Mouse (Mus musculus) hindlimb bud, embryonic 11.5 days (tissue): ENCODE results near the gene Llcfc1.

ENCODE experiments used
- DNase-seq: peaks from one replicate; pipeline ENCODE4 v3.0.0-alpha.2; 2012; ENCODE audit warnings: low read depth, low spot score; ENCODE audit errors: extremely low spot score

Gene Llcfc1

GRCm38 (mm10) chr6:41684131-41684530 lies at the start of gene Llcfc1:
TSS of gene Llcfc1 (plus strand) at chr6:41684431.
- DNase-seq = no peak

- DNase-seq = no peak
Observed at GRCm38 (mm10) chr6:41635211-41635610, 49.0 kb upstream of the Llcfc1 start.

GRCm38 (mm10) chr6:41636178-41636577 lies 48.1 kb upstream of the Llcfc1 start, which contains the start of gene Trpv6:
TSS of gene Trpv6 (minus strand) at chr6:41636405.
- DNase-seq = no peak

DNA sequence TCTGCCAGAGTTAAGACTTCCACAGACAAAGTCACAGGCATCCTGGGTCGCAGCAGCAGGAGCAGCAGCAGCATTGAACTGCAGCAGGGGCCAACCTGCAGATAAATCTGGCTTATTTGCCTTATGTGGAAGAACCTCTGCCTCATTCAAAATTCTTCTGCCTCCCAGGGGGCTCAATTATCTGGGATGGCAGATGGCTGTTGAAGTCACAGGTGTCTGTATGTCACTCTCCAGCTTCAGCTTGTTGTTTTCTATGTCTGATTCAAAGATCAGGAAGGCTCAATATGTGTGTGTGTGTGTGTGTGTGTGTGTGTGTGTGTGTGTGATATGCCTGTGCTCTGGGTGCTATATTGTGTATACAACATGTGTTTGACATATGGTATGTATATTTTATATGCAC lies 46.8 kb upstream of the Llcfc1 start:
- no peak for DNase-seq

DNA sequence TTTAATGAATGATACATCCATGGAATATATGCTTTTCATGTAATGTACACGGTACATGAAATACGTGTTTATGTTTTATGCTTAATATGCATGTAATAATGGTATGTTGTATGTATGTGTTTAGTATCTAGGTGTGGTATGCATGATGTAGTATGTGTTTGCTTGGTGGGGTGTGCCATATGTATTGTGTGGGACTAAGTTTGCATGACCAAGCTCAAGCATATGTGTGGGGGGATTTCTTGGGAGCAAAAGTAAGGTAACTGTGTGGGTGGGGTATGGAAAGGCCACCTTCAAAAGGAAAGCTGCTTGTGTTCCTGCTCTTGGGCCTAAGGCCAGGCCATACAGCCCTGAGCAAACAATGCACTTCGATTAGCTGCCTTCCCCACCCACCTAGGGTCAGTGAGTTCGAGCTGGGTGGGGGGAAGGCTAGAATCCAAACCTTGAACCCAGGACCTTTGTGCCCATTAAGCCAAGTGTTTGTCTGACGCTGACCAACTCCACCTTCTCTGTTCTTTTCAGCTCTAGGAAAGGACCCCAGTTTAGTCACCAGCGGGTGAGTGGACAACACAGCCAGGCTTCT lies 46.2 kb upstream of the Llcfc1 start:
- no peak for DNase-seq

DNA sequence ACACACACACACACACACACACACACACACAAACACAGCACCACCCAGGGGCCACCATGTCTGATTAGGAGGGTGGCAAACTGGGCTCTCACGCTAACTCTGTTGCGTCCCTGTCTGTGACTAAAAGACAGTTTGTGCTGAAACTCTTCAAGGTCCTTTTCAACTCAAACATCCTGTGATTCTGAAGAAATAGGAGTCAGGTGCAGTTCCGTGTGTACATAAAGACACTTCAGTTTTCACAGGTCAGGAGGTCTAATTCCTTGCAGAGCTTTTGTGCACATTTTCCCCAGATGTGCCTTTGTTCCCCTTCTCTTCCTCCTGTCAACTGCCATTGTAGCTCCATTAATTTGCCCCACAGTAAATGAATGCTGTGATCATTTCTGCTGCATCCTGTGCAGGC lies 43.8 kb upstream of the Llcfc1 start:
- DNase-seq = no peak

- DNase-seq = no peak
Observed at GRCm38 (mm10) chr6:41641173-41641866, 42.9 kb upstream of the Llcfc1 start.

DNA sequence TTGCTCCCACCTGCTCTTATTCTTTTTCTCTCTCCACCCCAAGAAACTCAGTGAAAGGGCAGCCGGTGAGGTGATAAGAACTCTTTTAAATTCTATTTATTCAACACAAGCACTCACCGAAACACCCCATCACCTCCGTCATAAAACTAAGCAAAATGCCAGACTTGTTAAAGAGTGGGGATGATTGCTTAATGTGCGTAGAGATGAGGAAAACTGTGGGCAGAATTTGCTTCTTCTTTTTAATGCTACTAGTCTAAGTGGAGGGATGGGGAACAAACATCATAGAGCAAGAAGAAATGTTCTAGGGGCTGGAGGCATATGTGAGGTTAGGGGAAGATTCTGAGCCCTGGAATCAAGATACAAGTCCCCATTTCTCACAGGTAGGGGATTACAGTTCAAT lies 41.5 kb upstream of the Llcfc1 start:
- DNase-seq = no peak

DNA sequence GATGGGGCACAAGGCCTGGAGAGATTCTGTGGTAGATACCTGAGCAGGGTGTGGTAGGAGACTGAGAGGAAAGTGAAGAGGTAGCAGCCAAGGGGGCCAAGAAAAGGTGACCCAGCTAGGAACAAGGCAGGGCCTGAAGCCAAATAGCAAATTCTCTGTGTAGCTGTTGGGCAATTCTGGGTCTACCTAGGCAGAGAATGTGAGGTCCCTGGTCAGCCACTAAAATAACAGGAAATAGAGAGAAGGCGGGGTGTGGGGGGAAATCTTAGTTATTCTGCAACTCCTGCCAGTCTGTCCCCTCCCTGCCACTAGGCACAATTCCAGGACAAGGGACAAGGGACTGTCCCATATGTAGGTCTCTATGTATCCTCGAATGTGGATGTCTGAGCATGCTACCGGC lies 41.0 kb upstream of the Llcfc1 start:
- no peak for DNase-seq

- DNase-seq = no peak
Observed at GRCm38 (mm10) chr6:41646220-41646619, 38.0 kb upstream of the Llcfc1 start.

DNA sequence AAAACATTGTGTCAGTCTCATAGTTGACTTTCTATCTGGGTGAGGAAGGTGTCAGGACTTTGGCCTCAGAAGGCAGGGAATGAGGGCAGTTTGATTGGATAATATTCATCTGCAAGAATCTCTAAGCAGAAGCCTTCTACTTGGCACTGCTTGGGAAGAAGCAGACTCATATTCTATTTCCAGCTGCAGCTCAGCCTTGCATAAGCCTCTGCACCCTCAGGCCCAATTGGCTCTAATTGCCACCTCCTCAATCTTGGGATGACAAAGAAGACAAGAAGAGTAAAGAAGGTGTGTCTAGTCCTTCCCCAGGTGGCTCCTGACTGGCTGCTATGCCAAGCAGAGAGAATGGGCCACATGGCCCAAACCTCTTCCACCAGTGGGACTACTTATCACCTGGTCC lies 37.6 kb upstream of the Llcfc1 start:
- no peak for DNase-seq

DNA sequence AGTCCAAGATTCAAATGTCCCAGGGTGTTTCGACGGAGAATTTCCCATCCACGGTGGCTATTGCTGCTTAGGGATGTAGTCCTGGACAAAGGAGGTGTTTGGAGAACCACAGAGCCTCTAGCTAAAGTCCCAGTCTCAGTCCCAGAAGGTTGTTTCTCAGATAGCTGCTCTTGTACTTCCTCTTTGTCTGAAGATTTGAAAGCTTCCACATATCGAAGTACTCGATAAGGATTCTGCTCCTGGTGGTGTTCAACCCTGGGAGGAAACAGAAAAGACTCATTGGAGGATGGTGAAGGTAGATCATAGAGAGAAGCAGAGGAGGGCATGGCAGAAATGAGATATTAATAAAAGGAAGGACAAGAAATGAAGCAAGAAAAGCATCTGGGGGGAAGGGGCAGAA lies 31.1 kb upstream of the Llcfc1 start:
- DNase-seq = no peak

- no peak for DNase-seq
Observed at GRCm38 (mm10) chr6:41654648-41655047, 29.6 kb upstream of the Llcfc1 start.

DNA sequence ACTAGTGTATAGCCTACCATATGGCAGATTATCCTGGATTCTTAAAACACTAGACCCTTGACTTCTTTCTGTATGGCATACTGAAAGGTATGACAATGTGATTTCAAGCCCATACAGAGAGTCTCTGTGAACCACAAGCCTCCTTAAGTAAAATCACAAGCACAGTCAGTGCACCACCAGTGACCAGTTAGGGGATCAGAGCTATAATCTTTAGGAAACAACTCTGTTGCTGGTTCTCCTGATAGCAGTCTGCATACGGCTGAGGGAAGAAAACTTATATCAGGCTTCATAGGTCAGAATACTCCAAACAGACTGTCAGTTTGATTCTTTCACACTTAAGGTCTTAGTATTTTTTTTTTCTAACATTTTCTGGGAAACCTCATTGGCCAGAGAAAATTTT lies 25.7 kb upstream of the Llcfc1 start:
- DNase-seq = no peak

DNA sequence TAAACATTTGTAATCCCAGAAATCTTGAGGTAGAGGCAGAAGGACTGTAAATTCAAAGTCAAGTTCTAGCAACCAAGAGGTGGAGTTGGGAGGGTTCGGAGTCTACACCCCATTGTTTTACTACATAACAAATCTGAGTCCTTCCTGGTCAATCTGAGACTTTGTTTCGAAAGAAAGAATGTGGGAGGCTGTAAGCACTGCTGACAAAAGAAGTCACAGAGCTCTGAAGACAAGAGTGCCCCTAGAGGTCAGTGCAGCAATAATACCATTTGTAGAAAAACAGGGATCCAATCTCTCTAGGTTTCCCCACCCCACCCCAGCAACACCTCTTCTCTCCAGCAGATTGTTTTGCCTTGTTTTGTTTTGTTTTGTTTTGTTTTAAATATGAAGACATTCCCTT lies 21.9 kb upstream of the Llcfc1 start:
- no peak for DNase-seq

DNA sequence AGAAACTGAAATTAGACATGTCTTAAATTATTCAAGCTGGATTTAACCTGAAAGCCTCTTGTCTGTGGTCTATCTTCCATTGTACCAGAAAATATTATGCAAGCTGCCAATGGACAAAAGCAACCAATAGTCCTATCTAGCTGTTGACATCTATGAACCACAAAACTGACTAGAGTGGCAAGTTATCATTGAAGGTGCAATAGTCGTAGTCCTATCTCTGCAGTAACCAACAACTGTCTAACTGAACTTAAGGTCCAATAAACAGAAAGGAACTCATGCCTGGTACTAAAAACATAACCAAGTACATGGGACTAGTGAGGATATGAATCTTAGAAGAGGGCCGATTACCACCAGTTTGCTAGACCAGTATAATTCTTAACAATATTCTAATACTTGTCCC lies 7.7 kb upstream of the Llcfc1 start:
- DNase-seq = no peak

DNA sequence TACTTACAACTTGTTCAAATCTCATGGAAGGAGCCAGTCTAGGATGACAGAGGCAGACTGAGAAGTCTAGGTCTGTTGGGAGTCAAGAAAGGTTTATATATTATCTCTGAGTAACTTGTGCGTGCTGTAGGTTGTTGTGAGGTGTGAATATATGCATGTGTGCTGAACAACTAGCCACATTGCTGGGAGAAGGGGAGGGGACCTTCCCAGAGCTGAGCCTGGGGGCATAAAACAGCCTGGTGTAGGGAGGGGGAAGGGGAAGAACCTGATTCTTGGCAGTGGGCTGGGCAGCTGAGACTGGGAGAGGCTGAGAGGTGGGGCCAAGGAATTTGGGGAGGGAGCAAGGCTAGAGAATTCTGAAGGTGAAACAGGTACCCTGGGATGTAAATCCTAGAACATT lies 3.6 kb upstream of the Llcfc1 start, which contains the start of gene Trpv5:
Trpv5 (minus strand) TSS at position 101 of the 400 bp plus-strand sequence.
- no peak for DNase-seq

DNA sequence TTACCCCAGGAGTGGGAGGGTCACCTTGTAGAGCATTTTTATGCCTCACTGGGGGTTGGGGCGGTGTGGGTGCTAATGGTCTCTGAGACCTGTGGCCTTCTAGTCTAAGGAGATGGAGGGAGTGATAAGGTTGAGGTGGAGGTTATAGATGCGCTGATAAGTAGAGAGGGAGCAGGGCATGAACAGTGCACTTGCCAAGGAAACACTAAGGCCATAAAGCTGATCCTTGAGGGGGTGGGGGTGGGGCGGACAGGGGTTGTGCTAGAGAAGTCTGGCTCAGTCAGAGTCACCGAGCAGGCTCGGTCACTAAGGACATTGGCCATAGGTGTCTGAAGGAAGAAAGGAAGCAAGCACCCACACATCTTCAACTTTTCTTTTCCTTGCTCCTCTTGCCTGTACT lies 2.6 kb upstream of the Llcfc1 start:
- no peak for DNase-seq

- no peak for DNase-seq
Observed at GRCm38 (mm10) chr6:41684911-41685310, 680 bp downstream of the Llcfc1 start.

DNA sequence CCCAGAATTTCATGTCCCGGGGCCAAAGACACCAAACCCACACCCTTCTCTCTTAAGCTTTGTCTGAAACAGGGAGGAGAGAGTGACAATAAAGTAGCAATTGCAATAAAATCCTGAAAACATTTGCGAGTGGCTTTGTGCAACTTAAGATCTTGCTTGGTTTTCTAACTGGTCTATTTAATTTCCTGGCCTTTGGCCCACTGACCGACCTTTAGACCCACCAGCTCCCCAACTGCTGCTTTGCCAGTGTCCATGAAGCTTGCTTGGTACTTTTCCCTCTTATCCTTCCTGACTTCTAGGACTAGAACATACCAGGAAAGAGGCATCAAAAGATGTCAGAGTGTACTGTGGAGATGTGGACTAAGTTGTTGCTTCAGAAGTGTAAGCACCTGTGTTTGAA lies 1.4 kb downstream of the Llcfc1 start:
- DNase-seq = no peak

- no peak for DNase-seq
Observed at GRCm38 (mm10) chr6:41692200-41692599, 8.0 kb downstream of the Llcfc1 start.

GRCm38 (mm10) chr6:41694407-41694806 lies 10.2 kb downstream of the Llcfc1 start:
- no peak for DNase-seq

DNA sequence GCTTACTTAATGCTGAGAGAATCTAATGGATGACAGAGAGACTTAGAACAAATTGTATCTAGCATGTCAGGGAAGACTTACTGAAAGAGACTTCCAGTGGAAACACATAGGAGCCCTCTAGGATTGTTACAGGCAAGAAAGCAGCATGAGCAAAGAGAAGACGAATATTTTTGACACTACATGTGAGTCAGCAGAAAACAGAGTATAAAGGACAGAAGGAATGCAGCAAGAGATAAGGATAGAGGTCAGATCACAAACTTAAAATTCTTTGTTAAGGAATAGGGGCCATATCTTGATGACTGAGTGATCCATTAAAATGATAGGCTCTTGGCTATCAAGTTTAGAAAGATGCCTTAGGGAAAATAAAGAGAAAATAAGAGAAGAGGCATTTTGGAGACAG lies 17.0 kb downstream of the Llcfc1 start:
- no peak for DNase-seq
